ENCODE assay signal across 20 mouse cellular contexts in the genomic region with DNA sequence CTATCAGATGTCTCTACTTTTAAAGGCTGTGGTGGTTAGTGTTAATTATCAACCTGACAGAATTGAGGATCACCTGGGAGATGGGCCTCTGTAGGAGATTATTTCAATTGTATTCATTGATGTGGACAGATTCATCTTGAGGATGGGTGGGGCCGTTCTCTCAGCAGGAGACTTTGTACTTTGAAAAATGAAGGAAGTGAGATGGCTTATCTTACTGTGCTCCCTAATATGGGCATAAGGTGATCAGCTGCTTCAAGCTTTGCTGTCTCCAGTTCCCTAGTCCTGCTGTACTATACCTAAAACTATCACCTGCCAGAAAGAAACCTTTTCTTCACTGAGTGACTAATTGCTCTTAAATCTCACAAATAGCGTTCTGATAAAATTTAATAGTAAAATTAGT.
"Had no signal": no experiment of that assay in that cellular context is flagged by ENCODE, and none has a peak within 500 bp of the region (broad histone marks: within the 10 kb centered on the region; RNA-seq: fewer than 3 reads in every experiment).

No protein-coding gene starts in this region.

- H3K9me3 ChIP-seq: liver, embryonic 13.5 days; midbrain, embryonic 15.5 days; neural tube, embryonic 12.5 days; neural tube, embryonic 15.5 days; stomach, embryonic 15.5 days had no signal

- H3K4me2 ChIP-seq: liver, embryonic 13.5 days; midbrain, embryonic 11.5 days; midbrain, embryonic 15.5 days; neural tube, embryonic 12.5 days; neural tube, embryonic 15.5 days; stomach, embryonic 15.5 days had no signal

- H3K9ac ChIP-seq: liver, embryonic 13.5 days; midbrain, embryonic 15.5 days; neural tube, embryonic 12.5 days; neural tube, embryonic 15.5 days; stomach, embryonic 15.5 days had no signal

- ATAC-seq: midbrain, embryonic 15.5 days had no signal

- H3K27ac ChIP-seq: layer of hippocampus, adult 2 months; liver, embryonic 13.5 days; midbrain, embryonic 15.5 days; neural tube, embryonic 12.5 days; neural tube, embryonic 15.5 days; stomach, embryonic 15.5 days had no signal

- H3K27me3 ChIP-seq: liver, embryonic 13.5 days; midbrain, embryonic 15.5 days; neural tube, embryonic 12.5 days; neural tube, embryonic 15.5 days; stomach, embryonic 15.5 days had no signal

- H3K4me3 ChIP-seq: layer of hippocampus, adult 2 months; liver, embryonic 13.5 days; midbrain, embryonic 15.5 days; neural tube, embryonic 12.5 days; neural tube, embryonic 15.5 days; stomach, embryonic 15.5 days had no signal

- H3K36me3 ChIP-seq: liver, embryonic 13.5 days; midbrain, embryonic 15.5 days; neural tube, embryonic 12.5 days; neural tube, embryonic 15.5 days; stomach, embryonic 15.5 days had no signal

- DNase-seq: kidney, adult 18-20 months; kidney, adult 9 months; kidney, postnatal 14 days; kidney, postnatal 4 days; layer of hippocampus, adult 9-11 months; liver, embryonic 13.5 days; lung, adult 2 months; lung, postnatal 14 days; lung, postnatal 4 days; right cerebral cortex, adult 18-20 months; right cerebral cortex, postnatal 14 days; right cerebral cortex, postnatal 4 days; thymus, adult 2 months; thymus, postnatal 14 days had no signal

- H3K4me1 ChIP-seq: liver, embryonic 13.5 days; midbrain, embryonic 15.5 days; neural tube, embryonic 12.5 days; neural tube, embryonic 15.5 days; stomach, embryonic 15.5 days had no signal
